Mouse (Mus musculus) intestine, embryonic 14.5 days (tissue): Measurements from ENCODE around the gene Msx1. TPM values are rescaled to one million over a fixed set of nuclear protein-coding genes. Genes with fewer than 3 reads are reported as not detected.
"Not testable (repeated sequence)": the region's sequence is repeated elsewhere in the genome, so short reads cannot be mapped to it uniquely, and the experiment has no call there.

Experiments
- ATAC-seq: fragments of 200-750 bp; cut with Nextera tagmentation; replicated peaks from 2 replicates; pipeline ENCODE4 v1.8.0; 2017; ENCODE audit warnings: low read depth, moderate number of reproducible peaks, moderate TSS enrichment, moderate library complexity; ENCODE audit not compliant: low FRiP score, low TSS enrichment
- DNase-seq: peaks from one replicate; pipeline ENCODE4 v3.0.0-alpha.2; 2018; ENCODE audit warnings: low spot score
- H3K27ac ChIP-seq: fragments of 300-500 bp; sonication (generic); 2 replicates; pipeline ENCODE4 v1.5.1; 2014; ENCODE audit warnings: low read depth, mild to moderate bottlenecking, control low read depth
- H3K27me3 ChIP-seq: fragments of 300-500 bp; sonication (generic); replicated peaks from 2 replicates; pipeline ENCODE4 v1.6.1; 2014; ENCODE audit warnings: low read length, control low read depth; ENCODE audit not compliant: control insufficient read depth, insufficient read depth
- H3K36me3 ChIP-seq: fragments of 300-500 bp; sonication (generic); 2 replicates; pipeline ENCODE4 v1.6.1; 2014; ENCODE audit warnings: low read length, control low read depth; ENCODE audit not compliant: control insufficient read depth, insufficient read depth
- H3K4me1 ChIP-seq: fragments of 300-500 bp; sonication (generic); replicated peaks from 2 replicates; pipeline ENCODE4 v1.6.1; 2014; ENCODE audit warnings: low read length, control low read depth, mixed read lengths; ENCODE audit not compliant: control insufficient read depth, insufficient read depth
- H3K4me2 ChIP-seq: fragments of 300-500 bp; sonication (generic); 2 replicates; pipeline ENCODE4 v1.6.1; 2014; ENCODE audit warnings: low read length
- H3K4me3 ChIP-seq: fragments of 300-500 bp; sonication (generic); 2 replicates; pipeline ENCODE4 v1.5.1; 2014; ENCODE audit warnings: low read depth, low read length, control low read depth, mixed read lengths
- H3K9ac ChIP-seq: fragments of 300-500 bp; sonication (generic); 2 replicates; pipeline ENCODE4 v1.6.1; 2014; ENCODE audit warnings: mild to moderate bottlenecking, low read length
- H3K9me3 ChIP-seq: fragments of 300-500 bp; sonication (generic); 2 replicates; pipeline ENCODE4 v1.6.1; 2016; ENCODE audit warnings: low read length, control low read depth; ENCODE audit not compliant: control insufficient read depth
- WGBS: fragments of 180-500 bp; shearing (Covaris S2); extraction: QIAGEN DNeasy Blood & Tissue Kit; methylation state at CpG from one replicate; pipeline ENCODE4 v1.1.7; 2014; 5-methylcytosine and 5-hydroxymethylcytosine counted together
- polyA plus RNA-seq: library from polyadenylated mRNA; unstranded; fragments of >200 nt; fragmentation: Nextera tagmentation; extraction: Ambion mirVana; gene quantifications from 2 replicates; pipeline ENCODE4 v1.2.1, GENCODE M21; 2014

Gene Msx1
- polyA plus RNA-seq, 1 experiment from 2014 or later, result 3.1 TPM

- DNase-seq (no peak), ATAC-seq (no peak)
- no peak overlapping the region for H3K4me2 ChIP-seq
- WGBS, result 47% methylated on average over 15 of the region's 15 CpGs
- 0 out of 2 replicates have a peak, but pooled peaks cover 2% of the 10 kb centered on the region for H3K9me3 ChIP-seq
- no peak overlapping the region for H3K4me3 ChIP-seq
- H3K4me1 ChIP-seq, result no peaks in the 10 kb centered on the region; the same call in 1 of the 2 replicates
- no peak overlapping the region for H3K27ac ChIP-seq
- no peak overlapping the region for H3K9ac ChIP-seq
- H3K36me3 ChIP-seq, result no peaks in the 10 kb centered on the region
- no peaks in the 10 kb centered on the region for H3K27me3 ChIP-seq
These were observed 27.1 kb upstream of the Msx1 start for GRCm38 (mm10) chr5:37851305-37851982.

- no peak overlapping the region for H3K4me3 ChIP-seq
- no peak overlapping the region for H3K9ac ChIP-seq
- H3K9me3 ChIP-seq, result 0 out of 2 replicates have a peak, but pooled peaks cover 2% of the 10 kb centered on the region
- H3K4me2 ChIP-seq, result no peak overlapping the region
- H3K36me3 ChIP-seq, result no peaks in the 10 kb centered on the region
- DNase-seq (no peak), ATAC-seq (no peak)
- H3K4me1 ChIP-seq, result no peaks in the 10 kb centered on the region; the same call in 1 of the 2 replicates
- H3K27me3 ChIP-seq, result no peaks in the 10 kb centered on the region
- WGBS, result 36% methylated on average over 8 of the region's 8 CpGs
- no peak overlapping the region for H3K27ac ChIP-seq
These were observed 24.8 kb upstream of the Msx1 start for GRCm38 (mm10) chr5:37848991-37849719.

- Histone ChIP-seq H3K27me3 (peaks cover 75% of the 10 kb centered on the region), H3K4me2 (no peak overlapping the region)
- WGBS, result 52% methylated on average over 3 of the region's 3 CpGs
These were observed 11.9 kb upstream of the Msx1 start for GRCm38 (mm10) chr5:37836267-37836646.

GRCm38 (mm10) chr5:37835590-37836266, 11.3 kb upstream of the Msx1 start:
- Histone ChIP-seq H3K4me3 (no peak overlapping the region), H3K9me3 (no peaks in the 10 kb centered on the region), H3K27me3 (peaks cover 80% of the 10 kb centered on the region), H3K9ac (no peak overlapping the region), H3K27ac (no peak overlapping the region), H3K4me1 (no peaks in the 10 kb centered on the region), H3K4me2 (no peak overlapping the region), H3K36me3 (no peaks in the 10 kb centered on the region)
- ATAC-seq (no peak), DNase-seq (no peak)
- WGBS, result 3% methylated on average over 6 of the region's 6 CpGs

More at GRCm38 (mm10) chr5:37836267-37836646, 11.9 kb upstream of the Msx1 start:
- ATAC-seq, result no peak
- H3K9me3 ChIP-seq, result no peaks in the 10 kb centered on the region
- no peak for DNase-seq
- no peak overlapping the region for H3K27ac ChIP-seq
- H3K36me3 ChIP-seq, result no peaks in the 10 kb centered on the region
- H3K4me3 ChIP-seq, result no peak overlapping the region
- H3K4me1 ChIP-seq, result no peaks in the 10 kb centered on the region
- H3K9ac ChIP-seq, result no peak overlapping the region

- H3K27me3 ChIP-seq, result peaks cover 97% of the 10 kb centered on the region
- H3K9me3 ChIP-seq, result peaks cover 5% of the 10 kb centered on the region; the same call in 1 of the 2 replicates
- no peak overlapping the region for H3K4me3 ChIP-seq
- DNase-seq, result no peak
- no peak overlapping the region for H3K27ac ChIP-seq
- H3K4me1 ChIP-seq, result no peaks in the 10 kb centered on the region
- 8% methylated on average over 6 of the region's 6 CpGs for WGBS
- no peak for ATAC-seq
- no peak overlapping the region for H3K9ac ChIP-seq
- no peaks in the 10 kb centered on the region for H3K36me3 ChIP-seq
- H3K4me2 ChIP-seq, result no peak overlapping the region
These were observed 8.4 kb upstream of the Msx1 start for GRCm38 (mm10) chr5:37832766-37833165.

- peaks cover 97% of the 10 kb centered on the region for H3K27me3 ChIP-seq
- WGBS, result 6% methylated on average over 13 of the region's 13 CpGs
- DNase-seq (no peak), ATAC-seq (no peak)
- no peaks in the 10 kb centered on the region for H3K4me1 ChIP-seq
- H3K9me3 ChIP-seq, result peaks cover 5% of the 10 kb centered on the region; the same call in 1 of the 2 replicates
- no peak overlapping the region for H3K4me3 ChIP-seq
- no peak overlapping the region for H3K4me2 ChIP-seq
- H3K36me3 ChIP-seq, result no peaks in the 10 kb centered on the region
- H3K27ac ChIP-seq, result no peak overlapping the region
- no peak overlapping the region for H3K9ac ChIP-seq
These were observed 7.6 kb upstream of the Msx1 start for GRCm38 (mm10) chr5:37832031-37832430.

GRCm38 (mm10) chr5:37830436-37830835, 6.1 kb upstream of the Msx1 start:
- not testable (repeated sequence) for H3K9me3 ChIP-seq, H3K4me2 ChIP-seq, DNase-seq, ATAC-seq, H3K4me1 ChIP-seq, H3K36me3 ChIP-seq, H3K9ac ChIP-seq, H3K27ac ChIP-seq, H3K4me3 ChIP-seq
- H3K27me3 ChIP-seq, result peaks cover 98% of the 10 kb centered on the region
- WGBS, result 18% methylated on average over 6 of the region's 7 CpGs

- no peak overlapping the region for H3K9ac ChIP-seq
- H3K27me3 ChIP-seq, result peaks cover 100% of the 10 kb centered on the region
- H3K9me3 ChIP-seq, result peaks cover 5% of the 10 kb centered on the region; the same call in 1 of the 2 replicates
- no peak overlapping the region for H3K4me3 ChIP-seq
- no peak for ATAC-seq
- WGBS, result 13% methylated on average over 4 of the region's 4 CpGs
- no peaks in the 10 kb centered on the region for H3K4me1 ChIP-seq
- no peak overlapping the region for H3K4me2 ChIP-seq
- no peak overlapping the region for H3K27ac ChIP-seq
- no peak for DNase-seq
- H3K36me3 ChIP-seq, result no peaks in the 10 kb centered on the region
These were observed 5.5 kb upstream of the Msx1 start for GRCm38 (mm10) chr5:37829926-37830325.
